Comparison of ENCODE assay signal across 8 mouse cellular contexts in the genomic region with DNA sequence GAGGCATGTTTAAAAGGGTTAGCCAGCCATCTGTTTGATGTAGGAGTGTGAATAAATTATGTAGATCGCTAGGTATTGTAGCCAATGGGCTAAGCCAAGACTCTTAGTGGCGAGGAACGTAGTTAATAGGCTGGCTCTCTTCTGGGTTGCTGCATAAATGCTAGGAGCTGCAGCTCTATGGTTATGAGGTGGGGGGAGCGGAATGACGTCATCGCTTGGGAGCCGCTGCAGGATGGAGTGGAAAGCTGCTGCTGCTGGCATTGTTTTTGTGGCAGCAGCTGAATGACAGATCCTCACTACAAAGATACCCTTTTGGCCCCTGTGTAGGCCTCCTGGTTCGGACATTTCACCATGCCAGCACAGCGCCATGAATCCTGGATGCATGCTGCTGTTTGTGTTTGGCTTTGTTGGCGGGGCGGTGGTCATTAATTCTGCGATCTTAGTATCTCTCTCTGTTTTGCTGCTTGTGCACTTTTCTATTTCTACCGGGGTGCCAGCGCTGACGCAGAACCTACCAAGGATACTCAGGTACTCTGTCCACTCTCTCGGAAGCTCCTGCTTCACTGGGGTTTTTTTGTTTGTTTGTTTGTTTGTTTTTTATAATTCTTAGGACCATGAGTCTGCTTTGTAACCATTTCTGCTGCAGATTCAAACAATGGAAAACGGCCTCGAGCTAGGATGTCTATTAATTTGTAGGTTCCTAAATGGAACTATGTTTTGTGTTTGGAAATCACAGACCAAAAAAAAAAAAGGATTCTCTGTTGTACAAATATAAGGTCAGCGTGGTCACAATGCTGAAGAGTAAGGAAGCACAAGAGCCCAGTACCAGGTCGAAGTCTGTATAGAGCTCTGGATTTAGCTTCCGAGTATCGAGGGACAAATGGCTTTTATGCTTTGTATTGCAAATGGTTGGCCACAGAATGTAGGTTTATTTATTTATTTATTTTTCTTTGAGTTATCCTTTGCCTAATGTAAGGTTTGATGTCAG. TPM values are rescaled to one million over a fixed set of nuclear protein-coding genes. Genes with fewer than 3 reads are reported as not detected.
DNase-seq lines count a peak whose midpoint lies in the region; ATAC-seq and TF ChIP-seq lines count a peak whose summit lies in the region.

No protein-coding gene starts in this region.

- peaks cover 4% of the 10 kb centered on the region; the same call in 1 of the 2 replicates for H3K36me3 ChIP-seq in forebrain, postnatal 0 days (ENCODE audit: insufficient read depth)
- peaks cover 10% of the 10 kb centered on the region for H3K36me3 ChIP-seq in liver, embryonic 13.5 days
- H3K36me3 ChIP-seq in neural tube, embryonic 14.5 days (ENCODE audit: control insufficient read depth, insufficient read depth, low read length) = peaks cover 3% of the 10 kb centered on the region; the same call in 1 of the 2 replicates

- peak overlapping the region; percentile 87 for H3K9ac ChIP-seq in forebrain, postnatal 0 days
- H3K9ac ChIP-seq in liver, embryonic 13.5 days = peak overlapping the region; percentile 12; the same call in 1 of the 2 replicates
- peak overlapping the region; percentile 82 for H3K9ac ChIP-seq in neural tube, embryonic 14.5 days (replicated peaks; ENCODE audit: low read depth, low read length)

- H3K27me3 ChIP-seq in forebrain, postnatal 0 days (ENCODE audit: insufficient read depth, low read length) = no peaks in the 10 kb centered on the region
- no peaks in the 10 kb centered on the region for H3K27me3 ChIP-seq in liver, embryonic 13.5 days
- no peaks in the 10 kb centered on the region for H3K27me3 ChIP-seq in neural tube, embryonic 14.5 days (ENCODE audit: control insufficient read depth, insufficient read depth, low read length)

- no peaks in the 10 kb centered on the region for H3K9me3 ChIP-seq in forebrain, postnatal 0 days (ENCODE audit: low read length)
- no peaks in the 10 kb centered on the region for H3K9me3 ChIP-seq in liver, embryonic 13.5 days (replicated peaks)
- H3K9me3 ChIP-seq in neural tube, embryonic 14.5 days (ENCODE audit: control insufficient read depth, low read length) = no peaks in the 10 kb centered on the region

- intact Hi-C loops in heart, postnatal 10 days (cut with DNase I) = no loop called here

- WGBS in forebrain, postnatal 0 days = 2% methylated on average over 22 of the region's 22 CpGs
- 48% methylated on average over 22 of the region's 22 CpGs for WGBS in liver, embryonic 13.5 days (ENCODE audit: insufficient replicate concordance)
- under 1% methylated on average over 22 of the region's 22 CpGs for WGBS in neural tube, embryonic 14.5 days

- ATAC-seq in forebrain, postnatal 0 days = peak; percentile 100
- peak; percentile 78 for ATAC-seq in liver, embryonic 13.5 days (ENCODE audit: low read depth)
- peak; percentile 99 for ATAC-seq in neural tube, embryonic 14.5 days (ENCODE audit: low read depth)

- DNase-seq in MN1 (ENCODE audit: low spot score) = peak; percentile 94
- DNase-seq in cerebellum, adult 8-10 months = peak; percentile 91
- peak; percentile 97 for DNase-seq in forebrain, postnatal 0 days
- DNase-seq in heart, postnatal 10 days = peak; percentile 83 to 84
- DNase-seq in kidney, postnatal 36 days = peak; percentile 86
- peak; percentile 5 for DNase-seq in liver, embryonic 13.5 days
- peak; percentile 52 to 75 for DNase-seq in urinary bladder, postnatal 4 days (ENCODE audit: low spot score in 2 of 2)

- peak overlapping the region; percentile 55 for H3K4me2 ChIP-seq in forebrain, postnatal 0 days (ENCODE audit: low read depth)
- H3K4me2 ChIP-seq in liver, embryonic 13.5 days = peak overlapping the region; percentile 48
- peak overlapping the region; percentile 29; the same call in 1 of the 2 replicates for H3K4me2 ChIP-seq in neural tube, embryonic 14.5 days (ENCODE audit: low read depth, low read length)

- peak overlapping the region; percentile 75 for H3K4me3 ChIP-seq in forebrain, postnatal 0 days (ENCODE audit: low read depth, low read length)
- peak overlapping the region; percentile 34 for H3K4me3 ChIP-seq in liver, embryonic 13.5 days (replicated peaks)
- H3K4me3 ChIP-seq in neural tube, embryonic 14.5 days (ENCODE audit: low read depth, low read length) = peak overlapping the region; percentile 48

- H3K27ac ChIP-seq in forebrain, postnatal 0 days (ENCODE audit: low read depth, low read length) = peak overlapping the region; percentile 95
- no peak overlapping the region for H3K27ac ChIP-seq in liver, embryonic 13.5 days
- H3K27ac ChIP-seq in neural tube, embryonic 14.5 days (ENCODE audit: low read depth, low read length) = peak overlapping the region; percentile 95

- H3K4me1 ChIP-seq in forebrain, postnatal 0 days (ENCODE audit: insufficient read depth) = peaks cover 10% of the 10 kb centered on the region
- H3K4me1 ChIP-seq in liver, embryonic 13.5 days (replicated peaks) = 0 out of 2 replicates have a peak, but pooled peaks cover 4% of the 10 kb centered on the region
- peaks cover 21% of the 10 kb centered on the region; the same call in 1 of the 2 replicates for H3K4me1 ChIP-seq in neural tube, embryonic 14.5 days (ENCODE audit: control insufficient read depth, insufficient read depth, low read length)

- no peak for TF ChIP-seq CTCF in forebrain, postnatal 0 days (IDR thresholded peaks at IDR 0.05; ENCODE audit: low read depth)

RNA-seq across cellular contexts. Expression of a gene that starts 48.4 kb away (rescaled TPM):
- 127 and 155 TPM in 2 replicates for total RNA-seq in forebrain, postnatal 0 days (2014; rRNA removed)
- 50.0 and 67.1 TPM in 2 replicates for polyA plus RNA-seq in forebrain, postnatal 0 days (2015; fragmentation: Nextera tagmentation; extraction: Ambion mirVana)
- 100 to 1,000 TPM; 165 TPM for total RNA-seq in heart, postnatal 10 days (2021)
- polyA plus RNA-seq in liver, embryonic 13.5 days (2015; fragmentation: Nextera tagmentation; extraction: Ambion mirVana) = 9.1 and 10.0 TPM in 2 replicates
- 126 and 129 TPM in 2 replicates for polyA plus RNA-seq in neural tube, embryonic 14.5 days (2014; fragmentation: Nextera tagmentation; extraction: Ambion mirVana)

Comparison
In these comparisons a context has a peak if more than half of its experiments do, and no peak if none do; other contexts are left out.
1. DNase-seq: peak in every context shown above with its lines; median percentile 97 in forebrain, postnatal 0 days; 94 in MN1; 91 in cerebellum, adult 8-10 months; 86 in kidney, postnatal 36 days; 84 in heart, postnatal 10 days; 64 in urinary bladder, postnatal 4 days; 5 in liver, embryonic 13.5 days.
2. H3K9ac ChIP-seq: peak in every context shown above with its lines; median percentile 87 in forebrain, postnatal 0 days; 82 in neural tube, embryonic 14.5 days; 12 in liver, embryonic 13.5 days.